Mouse (Mus musculus): Measurements from ENCODE around the gene Zfp663. TPM values are rescaled to one million over a fixed set of nuclear protein-coding genes. Genes with fewer than 3 reads are reported as not detected.

Gene Zfp663
- polyA plus RNA-seq, 1 experiment, result not detected

DNA sequence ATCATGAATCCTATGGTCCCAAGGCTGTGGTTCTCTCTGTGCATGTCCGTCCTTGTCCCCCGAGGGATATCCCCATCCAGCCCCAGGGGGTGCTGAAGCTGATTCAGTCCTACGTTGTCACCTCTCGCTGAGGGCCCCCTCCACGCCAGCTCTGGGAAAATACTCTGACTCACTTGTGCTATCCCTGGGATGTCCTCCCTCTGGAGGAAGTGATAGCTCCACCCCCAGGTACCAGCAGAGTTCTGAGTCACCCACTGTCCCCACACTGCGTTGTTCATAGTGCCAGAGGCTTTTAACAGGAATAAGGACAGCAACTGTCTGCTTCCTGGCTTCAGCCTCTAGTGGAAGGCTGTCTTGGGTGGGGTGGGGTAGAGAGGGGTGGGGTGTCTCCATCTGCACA is 36.8 kb upstream of the Zfp663 start:
- no peak overlapping the region for H3K27ac ChIP-seq (ENCODE audit: control insufficient read depth, insufficient read depth, low read depth, low read length)
- H3K4me3 ChIP-seq (ENCODE audit: control insufficient read depth, low read depth, low read length), result no peak overlapping the region
- H3K27me3 ChIP-seq (ENCODE audit: control insufficient read depth, insufficient read depth, low read length), result no peaks in the 10 kb centered on the region
- H3K4me1 ChIP-seq (ENCODE audit: control insufficient read depth, insufficient read depth, low read length), result no peaks in the 10 kb centered on the region
- no peaks in the 10 kb centered on the region for H3K36me3 ChIP-seq (ENCODE audit: control insufficient read depth, insufficient read depth, low read length)
- TF ChIP-seq POLR2A (IDR thresholded peaks at IDR 0.05; ENCODE audit: control insufficient read depth, low read depth, low read length), result no peak
- TF ChIP-seq CTCF (IDR thresholded peaks at IDR 0.05; ENCODE audit: control insufficient read depth, insufficient read depth, insufficient replicate concordance, low read depth, low read length), result no peak

DNA sequence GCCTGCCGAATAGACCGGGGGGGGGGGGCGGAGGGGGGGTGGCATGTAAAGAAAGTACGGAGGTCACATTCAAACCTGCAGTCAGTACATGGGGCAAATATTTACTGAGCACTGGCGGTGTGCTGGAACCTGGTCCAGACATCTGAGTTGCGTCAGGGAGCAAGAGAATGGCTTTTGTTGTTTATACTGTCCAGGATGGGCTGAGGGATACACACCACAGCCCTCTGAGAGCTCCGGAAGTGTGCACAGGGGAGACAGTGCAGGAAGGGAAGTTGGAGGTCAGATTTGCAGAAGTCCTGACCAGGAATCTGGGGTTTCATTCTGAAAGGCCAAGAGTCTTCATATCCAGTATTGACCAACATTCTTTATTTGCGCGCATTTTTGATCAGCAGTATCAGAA is 36.4 kb upstream of the Zfp663 start:
- H3K36me3 ChIP-seq (ENCODE audit: control insufficient read depth, insufficient read depth, low read length), result no peaks in the 10 kb centered on the region
- no peak overlapping the region for H3K27ac ChIP-seq (ENCODE audit: control insufficient read depth, insufficient read depth, low read depth, low read length)
- no peaks in the 10 kb centered on the region for H3K4me1 ChIP-seq (ENCODE audit: control insufficient read depth, insufficient read depth, low read length)
- H3K4me3 ChIP-seq (ENCODE audit: control insufficient read depth, low read depth, low read length), result no peak overlapping the region
- TF ChIP-seq POLR2A (IDR thresholded peaks at IDR 0.05; ENCODE audit: control insufficient read depth, low read depth, low read length) (no peak), CTCF (IDR thresholded peaks at IDR 0.05; ENCODE audit: control insufficient read depth, insufficient read depth, insufficient replicate concordance, low read depth, low read length) (no peak)
- H3K27me3 ChIP-seq (ENCODE audit: control insufficient read depth, insufficient read depth, low read length), result no peaks in the 10 kb centered on the region

DNA sequence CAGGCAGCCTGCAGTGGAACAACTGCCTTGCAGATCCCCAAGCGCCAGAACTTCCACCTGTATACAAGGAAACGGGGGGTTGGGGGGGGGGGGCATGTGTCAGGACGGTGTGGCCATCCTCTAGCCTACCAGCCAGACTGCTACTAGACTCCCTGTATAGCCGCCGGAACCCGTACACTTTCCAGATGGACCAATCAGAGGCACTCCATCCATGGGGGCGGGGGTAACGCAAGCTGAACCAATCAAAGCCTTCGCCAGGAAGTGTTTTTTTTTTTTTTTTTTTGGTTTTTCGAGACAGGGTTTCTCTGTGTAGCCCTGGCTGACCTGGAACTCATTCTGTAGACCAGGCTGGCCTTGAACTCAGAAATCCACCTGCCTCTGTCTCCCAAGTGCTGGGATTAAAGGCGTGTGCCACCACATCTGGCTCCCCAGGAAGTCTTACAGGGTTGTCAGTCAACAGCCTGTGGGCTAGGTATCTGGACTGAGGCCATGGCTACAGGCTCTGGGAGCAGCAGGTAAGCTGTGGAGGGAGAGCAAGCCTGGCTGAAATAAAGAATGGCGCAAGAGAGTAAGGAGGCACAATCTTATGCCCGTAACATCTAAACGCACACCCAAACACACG is 29.7 kb upstream of the Zfp663 start:
- Histone ChIP-seq H3K36me3 (ENCODE audit: control insufficient read depth, insufficient read depth, low read length) (no peaks in the 10 kb centered on the region), H3K27ac (ENCODE audit: control insufficient read depth, insufficient read depth, low read depth, low read length) (no peak overlapping the region), H3K4me3 (ENCODE audit: control insufficient read depth, low read depth, low read length) (no peak overlapping the region), H3K27me3 (ENCODE audit: control insufficient read depth, insufficient read depth, low read length) (no peaks in the 10 kb centered on the region; the same call in none of the 2 replicates), H3K4me1 (ENCODE audit: control insufficient read depth, insufficient read depth, low read length) (peaks cover 13% of the 10 kb centered on the region)
- TF ChIP-seq CTCF (IDR thresholded peaks at IDR 0.05; ENCODE audit: control insufficient read depth, insufficient read depth, insufficient replicate concordance, low read depth, low read length), result no peak
- no peak for TF ChIP-seq POLR2A (IDR thresholded peaks at IDR 0.05; ENCODE audit: control insufficient read depth, low read depth, low read length)

DNA sequence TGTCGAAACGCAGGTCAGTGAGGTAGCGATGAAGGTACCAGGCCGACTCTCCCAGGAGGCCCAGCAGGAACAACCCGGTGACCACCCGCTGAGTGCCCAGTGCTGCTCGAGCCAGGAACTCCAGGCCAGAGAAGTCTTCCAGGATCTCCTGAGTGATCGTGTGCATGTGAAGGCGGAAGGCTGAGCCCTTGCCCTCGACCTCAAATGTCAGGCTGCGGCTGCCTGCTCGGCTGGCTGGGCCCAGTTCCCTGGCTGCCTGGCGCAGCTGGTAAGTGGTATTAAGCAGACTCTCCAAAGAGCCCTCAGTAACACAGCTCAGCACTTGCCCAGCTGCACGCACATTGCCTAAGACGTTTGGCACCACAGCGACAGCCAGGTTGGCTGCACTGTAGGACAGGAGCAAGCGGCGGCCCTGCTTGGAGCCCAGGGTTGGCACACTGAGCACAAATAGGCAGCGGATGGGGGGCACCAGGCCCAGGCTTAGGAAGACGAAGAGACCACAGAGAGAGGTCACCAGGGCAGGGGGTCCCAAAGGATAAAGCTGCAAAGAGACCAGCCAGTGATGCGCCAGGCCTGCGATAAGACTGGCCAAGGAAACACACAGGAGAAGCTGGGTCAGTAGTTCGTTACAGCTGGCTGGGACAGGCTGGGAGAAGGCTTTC is 29.1 kb upstream of the Zfp663 start:
- Histone ChIP-seq H3K36me3 (ENCODE audit: control insufficient read depth, insufficient read depth, low read length) (no peaks in the 10 kb centered on the region), H3K27ac (ENCODE audit: control insufficient read depth, insufficient read depth, low read depth, low read length) (no peak overlapping the region), H3K4me1 (ENCODE audit: control insufficient read depth, insufficient read depth, low read length) (peaks cover 13% of the 10 kb centered on the region), H3K4me3 (ENCODE audit: control insufficient read depth, low read depth, low read length) (no peak overlapping the region), H3K27me3 (ENCODE audit: control insufficient read depth, insufficient read depth, low read length) (no peaks in the 10 kb centered on the region; the same call in none of the 2 replicates)
- TF ChIP-seq POLR2A (IDR thresholded peaks at IDR 0.05; ENCODE audit: control insufficient read depth, low read depth, low read length) (no peak), CTCF (IDR thresholded peaks at IDR 0.05; ENCODE audit: control insufficient read depth, insufficient read depth, insufficient replicate concordance, low read depth, low read length) (no peak)

DNA sequence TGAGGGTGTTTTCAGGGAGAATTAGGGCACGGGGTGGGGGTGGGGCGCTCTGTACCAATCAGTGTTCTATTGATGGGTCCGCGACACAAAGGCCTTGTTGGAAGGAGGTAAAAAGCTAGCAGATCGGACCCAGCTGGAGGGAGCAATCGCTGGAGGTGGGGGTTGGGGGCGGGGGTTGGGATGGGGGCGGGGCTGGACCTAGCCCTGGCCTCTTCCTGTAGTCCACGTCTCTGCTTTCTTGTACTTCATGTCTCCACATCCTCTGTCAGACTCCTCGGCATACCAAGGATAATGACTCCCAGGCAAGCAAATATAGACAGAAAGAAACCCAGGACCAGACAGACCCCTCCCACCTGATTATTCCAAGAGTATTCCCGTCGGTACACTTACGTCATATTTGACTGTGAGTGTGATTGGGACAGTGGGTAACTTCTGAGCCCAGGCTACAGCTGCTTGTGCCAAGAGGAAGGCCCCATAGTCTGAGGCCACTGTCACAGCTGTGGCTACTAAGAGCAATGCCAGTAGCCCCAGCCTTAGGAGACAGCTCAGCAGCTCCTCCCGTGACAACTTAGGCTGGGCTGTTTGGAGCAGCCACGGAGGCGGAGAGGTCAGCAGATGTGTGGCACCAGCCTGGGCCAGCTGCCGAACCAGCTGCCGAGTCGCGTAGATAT is 28.4 kb upstream of the Zfp663 start:
- Histone ChIP-seq H3K4me1 (ENCODE audit: control insufficient read depth, insufficient read depth, low read length) (peaks cover 13% of the 10 kb centered on the region), H3K27me3 (ENCODE audit: control insufficient read depth, insufficient read depth, low read length) (no peaks in the 10 kb centered on the region; the same call in none of the 2 replicates), H3K36me3 (ENCODE audit: control insufficient read depth, insufficient read depth, low read length) (no peaks in the 10 kb centered on the region), H3K27ac (ENCODE audit: control insufficient read depth, insufficient read depth, low read depth, low read length) (no peak overlapping the region), H3K4me3 (ENCODE audit: control insufficient read depth, low read depth, low read length) (no peak overlapping the region)
- TF ChIP-seq POLR2A (IDR thresholded peaks at IDR 0.05; ENCODE audit: control insufficient read depth, low read depth, low read length), result no peak
- no peak for TF ChIP-seq CTCF (IDR thresholded peaks at IDR 0.05; ENCODE audit: control insufficient read depth, insufficient read depth, insufficient replicate concordance, low read depth, low read length)

DNA sequence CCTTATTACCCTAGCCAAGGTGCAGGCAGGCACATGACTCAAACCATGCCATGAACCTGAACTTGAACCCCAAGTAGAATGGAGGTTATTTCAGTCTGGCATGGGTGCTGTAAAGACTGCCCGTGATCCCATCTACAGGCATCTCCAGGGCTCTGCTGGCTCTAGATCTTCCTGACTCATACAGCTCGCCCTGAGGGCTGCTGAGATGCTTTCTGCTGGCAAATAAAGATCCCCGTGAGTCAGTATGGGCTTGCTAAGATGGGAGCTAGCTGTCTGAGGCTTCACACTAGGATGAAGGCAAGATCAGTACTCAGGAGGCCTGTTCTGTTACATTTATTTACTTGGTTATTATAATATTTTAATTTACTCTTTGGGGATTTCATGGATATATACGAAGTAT is 23.6 kb upstream of the Zfp663 start:
- Histone ChIP-seq H3K27me3 (ENCODE audit: control insufficient read depth, insufficient read depth, low read length) (no peaks in the 10 kb centered on the region; the same call in none of the 2 replicates), H3K36me3 (ENCODE audit: control insufficient read depth, insufficient read depth, low read length) (no peaks in the 10 kb centered on the region), H3K27ac (ENCODE audit: control insufficient read depth, insufficient read depth, low read depth, low read length) (no peak overlapping the region), H3K4me1 (ENCODE audit: control insufficient read depth, insufficient read depth, low read length) (peaks cover 6% of the 10 kb centered on the region; the same call in 1 of the 2 replicates), H3K4me3 (ENCODE audit: control insufficient read depth, low read depth, low read length) (no peak overlapping the region)
- TF ChIP-seq CTCF (IDR thresholded peaks at IDR 0.05; ENCODE audit: control insufficient read depth, insufficient read depth, insufficient replicate concordance, low read depth, low read length), result no peak
- no peak for TF ChIP-seq POLR2A (IDR thresholded peaks at IDR 0.05; ENCODE audit: control insufficient read depth, low read depth, low read length)

DNA sequence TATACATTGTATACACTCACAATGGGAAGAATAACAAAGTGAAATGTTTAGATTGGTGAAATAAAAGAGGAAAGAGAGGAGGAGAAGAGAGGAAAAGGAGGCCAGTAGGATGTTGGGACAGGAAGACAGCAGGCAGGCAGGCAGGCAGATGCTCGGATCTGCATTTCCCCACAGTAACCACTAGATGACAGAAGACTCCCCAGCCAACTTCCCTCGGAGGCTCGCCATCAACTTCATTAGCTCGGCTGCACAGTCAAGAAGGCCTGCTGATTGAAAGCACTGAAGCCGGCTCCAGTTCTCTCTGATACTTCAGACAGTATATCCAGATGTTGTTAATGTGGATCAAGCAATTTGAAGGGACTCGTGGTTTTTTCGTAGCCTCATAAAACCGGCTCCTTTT is 23.0 kb upstream of the Zfp663 start:
- no peaks in the 10 kb centered on the region for H3K36me3 ChIP-seq (ENCODE audit: control insufficient read depth, insufficient read depth, low read length)
- H3K27ac ChIP-seq (ENCODE audit: control insufficient read depth, insufficient read depth, low read depth, low read length), result no peak overlapping the region
- TF ChIP-seq CTCF (IDR thresholded peaks at IDR 0.05; ENCODE audit: control insufficient read depth, insufficient read depth, insufficient replicate concordance, low read depth, low read length) (peak; percentile 73; the same call in 1 of the 2 replicates), POLR2A (IDR thresholded peaks at IDR 0.05; ENCODE audit: control insufficient read depth, low read depth, low read length) (no peak)
- peaks cover 6% of the 10 kb centered on the region; the same call in 1 of the 2 replicates for H3K4me1 ChIP-seq (ENCODE audit: control insufficient read depth, insufficient read depth, low read length)
- H3K27me3 ChIP-seq (ENCODE audit: control insufficient read depth, insufficient read depth, low read length), result no peaks in the 10 kb centered on the region; the same call in none of the 2 replicates
- H3K4me3 ChIP-seq (ENCODE audit: control insufficient read depth, low read depth, low read length), result no peak overlapping the region

Data from testis, adult 2 months (tissue).